Mouse (Mus musculus) midbrain, embryonic 15.5 days (tissue): Measurements from ENCODE around the gene Tlk1. TPM values are rescaled to one million over a fixed set of nuclear protein-coding genes. Genes with fewer than 3 reads are reported as not detected.
A peak's percentile ranks its signal among the peaks of the same experiment; 100 is the strongest.

ENCODE experiments used
- ATAC-seq: fragments of 200-750 bp; cut with Nextera tagmentation; replicated peaks from 2 replicates; pipeline ENCODE4 v1.8.0; 2017; ENCODE audit warnings: moderate TSS enrichment
- H3K27ac ChIP-seq: fragments of 300-500 bp; sonication (generic); 2 replicates; pipeline ENCODE4 v1.5.1; 2015; ENCODE audit warnings: mild to moderate bottlenecking, inconsistent platforms
- H3K27me3 ChIP-seq: fragments of 300-500 bp; sonication (generic); replicated peaks from 2 replicates; pipeline ENCODE4 v1.6.1; 2015; ENCODE audit warnings: inconsistent platforms
- H3K36me3 ChIP-seq: fragments of 300-500 bp; sonication (generic); replicated peaks from 2 replicates; pipeline ENCODE4 v1.6.1; 2015; ENCODE audit warnings: inconsistent platforms
- H3K4me1 ChIP-seq: fragments of 300-500 bp; sonication (generic); 2 replicates; pipeline ENCODE4 v1.6.1; 2015; ENCODE audit warnings: inconsistent platforms
- H3K4me2 ChIP-seq: fragments of 300-500 bp; sonication (generic); 2 replicates; pipeline ENCODE4 v1.6.1; 2015; ENCODE audit warnings: inconsistent platforms, mild to moderate bottlenecking, moderate library complexity
- H3K4me3 ChIP-seq: fragments of 300-500 bp; sonication (generic); 2 replicates; pipeline ENCODE4 v1.5.1; 2015; ENCODE audit warnings: mild to moderate bottlenecking, inconsistent platforms
- H3K9ac ChIP-seq: fragments of 300-500 bp; sonication (generic); 2 replicates; pipeline ENCODE4 v1.6.1; 2015; ENCODE audit warnings: mild to moderate bottlenecking, inconsistent platforms
- H3K9me3 ChIP-seq: fragments of 300-500 bp; sonication (generic); 2 replicates; pipeline ENCODE4 v1.6.1; 2016; ENCODE audit warnings: inconsistent platforms
- WGBS: fragments of 180-500 bp; shearing (Covaris S2); methylation state at CpG from one replicate; pipeline ENCODE4 v1.1.7; 2015; ENCODE audit warnings: mixed read lengths; 5-methylcytosine and 5-hydroxymethylcytosine counted together
- polyA plus RNA-seq: library from polyadenylated mRNA; unstranded; fragments of >200 nt; fragmentation: Nextera tagmentation; extraction: Ambion mirVana; gene quantifications from 2 replicates; pipeline ENCODE4 v1.2.1, GENCODE M21; 2015

The Tlk1 gene
- polyA plus RNA-seq, 1 experiment from 2014 or later, result 27.1 TPM

GRCm38 (mm10) chr2:70701571-70701970 is 124.0 kb downstream of the Tlk1 start:
- H3K27ac ChIP-seq, result no peak overlapping the region
- no peaks in the 10 kb centered on the region for H3K27me3 ChIP-seq
- H3K4me3 ChIP-seq, result no peak overlapping the region
- H3K9ac ChIP-seq, result no peak overlapping the region
- H3K4me1 ChIP-seq, result 0 out of 2 replicates have a peak, but pooled peaks cover 5% of the 10 kb centered on the region
- 65% methylated on average over 9 of the region's 9 CpGs for WGBS
- H3K4me2 ChIP-seq, result no peak overlapping the region
- no peak for ATAC-seq
- no peaks in the 10 kb centered on the region for H3K9me3 ChIP-seq
- no peaks in the 10 kb centered on the region for H3K36me3 ChIP-seq

- no peaks in the 10 kb centered on the region for H3K27me3 ChIP-seq
- H3K9ac ChIP-seq, result no peak overlapping the region
- no peak for ATAC-seq
- WGBS, result 90% methylated on average over 3 of the region's 3 CpGs
- no peak overlapping the region for H3K27ac ChIP-seq
- 0 out of 2 replicates have a peak, but pooled peaks cover 5% of the 10 kb centered on the region for H3K4me1 ChIP-seq
- H3K9me3 ChIP-seq, result no peaks in the 10 kb centered on the region
- H3K36me3 ChIP-seq, result no peaks in the 10 kb centered on the region
- no peak overlapping the region for H3K4me2 ChIP-seq
- no peak overlapping the region for H3K4me3 ChIP-seq
These were observed 124.7 kb downstream of the Tlk1 start for GRCm38 (mm10) chr2:70700851-70701250.

GRCm38 (mm10) chr2:70695712-70696111 is 129.8 kb downstream of the Tlk1 start:
- no peak overlapping the region for H3K4me2 ChIP-seq
- H3K4me3 ChIP-seq, result no peak overlapping the region
- H3K9me3 ChIP-seq, result no peaks in the 10 kb centered on the region
- no peak overlapping the region for H3K9ac ChIP-seq
- no peaks in the 10 kb centered on the region for H3K27me3 ChIP-seq
- no peak overlapping the region for H3K27ac ChIP-seq
- no peaks in the 10 kb centered on the region for H3K4me1 ChIP-seq
- ATAC-seq, result no peak
- peaks cover 12% of the 10 kb centered on the region; the same call in 1 of the 2 replicates for H3K36me3 ChIP-seq
- WGBS, result 89% methylated on average over 10 of the region's 10 CpGs

- Histone ChIP-seq H3K27me3 (no peaks in the 10 kb centered on the region), H3K4me1 (no peaks in the 10 kb centered on the region), H3K4me3 (no peak overlapping the region), H3K36me3 (peaks cover 44% of the 10 kb centered on the region), H3K9me3 (no peaks in the 10 kb centered on the region), H3K4me2 (no peak overlapping the region), H3K9ac (no peak overlapping the region), H3K27ac (no peak overlapping the region)
- 88% methylated on average over 11 of the region's 11 CpGs for WGBS
- ATAC-seq, result no peak
These were observed 135.3 kb downstream of the Tlk1 start for GRCm38 (mm10) chr2:70690195-70690594.

GRCm38 (mm10) chr2:70688454-70689078 is 137.0 kb downstream of the Tlk1 start:
- H3K9ac ChIP-seq, result no peak overlapping the region
- no peaks in the 10 kb centered on the region for H3K4me1 ChIP-seq
- ATAC-seq, result no peak
- no peak overlapping the region for H3K4me2 ChIP-seq
- WGBS, result 92% methylated on average over 21 of the region's 21 CpGs
- H3K27ac ChIP-seq, result no peak overlapping the region
- peaks cover 55% of the 10 kb centered on the region for H3K36me3 ChIP-seq
- no peak overlapping the region for H3K4me3 ChIP-seq
- no peaks in the 10 kb centered on the region for H3K27me3 ChIP-seq
- H3K9me3 ChIP-seq, result no peaks in the 10 kb centered on the region

GRCm38 (mm10) chr2:70682324-70682723 is 143.2 kb downstream of the Tlk1 start:
- no peaks in the 10 kb centered on the region for H3K9me3 ChIP-seq
- 90% methylated on average over 2 of the region's 2 CpGs for WGBS
- no peak overlapping the region for H3K4me3 ChIP-seq
- no peak overlapping the region for H3K27ac ChIP-seq
- ATAC-seq, result no peak
- H3K9ac ChIP-seq, result no peak overlapping the region
- no peaks in the 10 kb centered on the region for H3K27me3 ChIP-seq
- peaks cover 47% of the 10 kb centered on the region; the same call in 1 of the 2 replicates for H3K36me3 ChIP-seq
- no peaks in the 10 kb centered on the region for H3K4me1 ChIP-seq
- H3K4me2 ChIP-seq, result no peak overlapping the region

DNA sequence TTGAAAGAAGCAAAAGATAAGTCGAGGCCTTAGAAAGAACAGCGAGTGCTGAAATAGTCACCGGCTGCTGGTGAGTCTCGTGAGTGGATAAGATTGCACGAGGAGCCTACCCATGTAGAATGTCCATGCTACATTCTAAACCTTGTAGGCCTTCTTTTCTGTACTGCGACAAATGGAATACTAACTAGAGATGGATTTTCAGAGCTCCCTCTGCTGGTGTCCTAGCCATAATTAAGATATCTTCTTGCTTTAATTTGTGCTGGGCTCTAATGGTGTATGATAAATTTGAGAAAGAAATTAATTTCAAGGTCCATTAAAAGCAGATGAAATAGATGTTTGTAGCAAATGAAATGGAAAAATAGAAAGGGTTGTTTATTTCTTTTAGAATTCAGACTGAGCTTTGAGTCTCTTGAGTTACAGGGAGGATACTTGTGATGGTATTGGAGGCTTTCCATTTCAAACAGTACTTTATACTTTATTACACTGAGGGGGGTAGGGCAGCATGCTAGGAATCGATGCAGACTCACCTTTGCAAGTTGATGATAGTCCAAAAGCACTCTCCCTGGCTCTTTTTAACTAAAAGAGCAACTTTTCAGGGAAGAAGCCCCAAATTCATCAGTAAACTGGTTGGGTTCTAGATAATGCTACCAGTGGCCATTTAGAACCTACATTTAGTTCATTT is 151.9 kb downstream of the Tlk1 start:
- Histone ChIP-seq H3K4me2 (no peak overlapping the region), H3K27ac (no peak overlapping the region), H3K9ac (no peak overlapping the region), H3K4me1 (no peaks in the 10 kb centered on the region), H3K27me3 (no peaks in the 10 kb centered on the region), H3K36me3 (peaks cover under 1% of the 10 kb centered on the region; the same call in 1 of the 2 replicates), H3K9me3 (no peaks in the 10 kb centered on the region), H3K4me3 (no peak overlapping the region)
- 80% methylated on average over 7 of the region's 7 CpGs for WGBS
- ATAC-seq, result no peak

- 78% methylated on average over 2 of the region's 2 CpGs for WGBS
These were observed 153.1 kb downstream of the Tlk1 start for GRCm38 (mm10) chr2:70672476-70672875.

DNA sequence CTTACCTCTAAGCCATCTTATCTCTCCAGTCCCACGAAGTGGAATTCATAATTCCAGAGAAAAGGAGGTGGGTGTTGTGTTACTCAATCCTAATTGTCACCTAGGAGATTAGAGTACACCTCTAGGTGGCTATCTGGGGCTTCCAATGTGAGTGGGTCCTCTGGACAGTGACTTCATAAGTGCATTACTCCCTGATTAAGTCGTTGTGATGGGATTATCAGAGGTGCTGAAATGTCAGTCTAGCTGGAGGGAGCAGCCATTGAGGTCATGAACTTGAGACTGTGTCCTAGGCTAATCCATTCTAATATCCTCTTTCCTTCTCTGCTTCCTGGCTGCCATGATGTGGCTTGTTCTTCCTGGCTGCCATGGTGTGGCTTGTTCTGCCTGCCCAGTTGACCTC is 155.6 kb downstream of the Tlk1 start:
- Histone ChIP-seq H3K4me1 (no peaks in the 10 kb centered on the region), H3K27me3 (no peaks in the 10 kb centered on the region), H3K9me3 (no peaks in the 10 kb centered on the region), H3K27ac (no peak overlapping the region), H3K4me3 (no peak overlapping the region), H3K4me2 (no peak overlapping the region), H3K9ac (no peak overlapping the region), H3K36me3 (no peaks in the 10 kb centered on the region)
- 78% methylated on average over 2 of the region's 2 CpGs for WGBS
- ATAC-seq, result no peak

More at GRCm38 (mm10) chr2:70672476-70672875, 153.1 kb downstream of the Tlk1 start:
- no peak overlapping the region for H3K4me3 ChIP-seq
- no peak overlapping the region for H3K9ac ChIP-seq
- no peak for ATAC-seq
- H3K9me3 ChIP-seq, result no peaks in the 10 kb centered on the region
- H3K4me2 ChIP-seq, result no peak overlapping the region
- no peaks in the 10 kb centered on the region for H3K36me3 ChIP-seq
- H3K27ac ChIP-seq, result no peak overlapping the region
- no peaks in the 10 kb centered on the region for H3K27me3 ChIP-seq
- H3K4me1 ChIP-seq, result no peaks in the 10 kb centered on the region

DNA sequence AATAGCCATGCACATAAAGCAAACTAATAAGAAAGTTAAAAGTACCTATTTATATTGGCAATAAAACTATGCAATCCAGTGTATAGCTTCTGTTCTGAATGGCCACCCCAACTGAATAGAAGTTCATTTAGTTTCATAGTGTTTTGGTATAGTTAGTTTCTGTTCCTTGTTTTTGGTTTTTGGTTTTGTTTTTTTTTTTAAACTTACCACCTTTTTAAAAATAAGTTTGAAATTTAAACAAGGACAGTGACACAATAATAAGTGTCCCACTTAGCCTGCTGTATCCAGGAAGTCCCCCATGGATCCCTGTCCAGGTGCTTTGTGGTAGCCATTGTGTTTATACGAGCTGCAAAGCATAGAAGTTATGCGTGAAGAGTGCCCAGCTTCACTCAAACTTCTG is 156.3 kb downstream of the Tlk1 start:
- 81% methylated on average over 2 of the region's 2 CpGs for WGBS
- Histone ChIP-seq H3K9ac (no peak overlapping the region), H3K9me3 (no peaks in the 10 kb centered on the region), H3K4me2 (no peak overlapping the region), H3K4me3 (no peak overlapping the region), H3K27me3 (no peaks in the 10 kb centered on the region), H3K36me3 (no peaks in the 10 kb centered on the region), H3K4me1 (no peaks in the 10 kb centered on the region), H3K27ac (no peak overlapping the region)
- no peak for ATAC-seq

DNA sequence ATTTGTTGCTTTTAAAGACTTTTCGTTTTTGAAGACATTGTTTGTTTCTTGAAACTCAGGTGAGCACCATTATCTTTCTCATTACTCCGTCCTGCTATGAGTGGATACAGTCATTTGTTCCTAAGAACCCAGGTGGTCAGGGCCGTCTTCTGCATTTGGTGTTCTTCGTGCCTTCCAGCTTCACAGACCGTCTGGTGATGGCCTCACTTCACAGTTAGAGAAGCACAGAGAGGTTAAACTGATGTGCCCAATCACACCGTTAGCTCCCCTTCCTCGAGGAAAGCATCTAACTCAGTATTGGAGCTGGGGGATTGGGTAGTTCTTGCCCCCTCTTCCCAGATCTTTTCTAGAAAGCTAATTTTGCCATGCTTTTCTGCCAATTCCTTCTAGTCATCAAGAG is 158.5 kb downstream of the Tlk1 start:
- WGBS, result 94% methylated on average over 7 of the region's 7 CpGs
- Histone ChIP-seq H3K4me1 (peaks cover 18% of the 10 kb centered on the region), H3K27ac (no peak overlapping the region), H3K9me3 (no peaks in the 10 kb centered on the region), H3K27me3 (no peaks in the 10 kb centered on the region), H3K9ac (no peak overlapping the region), H3K4me3 (no peak overlapping the region), H3K4me2 (no peak overlapping the region), H3K36me3 (no peaks in the 10 kb centered on the region)
- ATAC-seq, result no peak

DNA sequence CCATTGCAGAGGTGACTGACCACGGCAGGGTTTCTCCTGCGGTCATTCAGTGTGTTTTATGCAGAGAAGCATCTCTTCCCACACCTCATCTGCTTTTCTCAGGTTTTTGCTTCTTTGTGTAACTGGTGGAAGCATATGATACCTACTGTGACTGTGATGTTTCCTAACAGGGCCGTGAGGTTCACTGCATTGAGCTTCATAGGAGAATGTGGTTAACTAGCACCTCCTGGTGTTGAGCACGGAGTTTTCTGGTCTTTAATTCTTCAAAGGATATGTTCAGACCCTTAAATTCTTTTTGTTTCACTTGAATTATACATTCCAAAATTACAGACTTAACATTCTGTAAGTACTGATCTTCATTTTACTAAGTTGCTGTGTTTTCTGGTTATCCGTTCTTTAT is 161.8 kb downstream of the Tlk1 start:
- Histone ChIP-seq H3K4me2 (no peak overlapping the region), H3K36me3 (no peaks in the 10 kb centered on the region), H3K27me3 (no peaks in the 10 kb centered on the region), H3K4me3 (no peak overlapping the region), H3K27ac (no peak overlapping the region), H3K4me1 (peaks cover 23% of the 10 kb centered on the region), H3K9me3 (no peaks in the 10 kb centered on the region), H3K9ac (0 out of 2 replicates have a peak overlapping the region, but pooled peaks have one; percentile 1)
- no peak for ATAC-seq
- WGBS, result 73% methylated on average over 5 of the region's 5 CpGs
